Mouse (Mus musculus): ENCODE measurements at regions not wholly inside any gene's neighbourhood (a gene's known extent, or its start where the extent isn't known, plus 50 kb on each side); places are given as distances from the start of the nearest gene placed in this dataset.

DNA sequence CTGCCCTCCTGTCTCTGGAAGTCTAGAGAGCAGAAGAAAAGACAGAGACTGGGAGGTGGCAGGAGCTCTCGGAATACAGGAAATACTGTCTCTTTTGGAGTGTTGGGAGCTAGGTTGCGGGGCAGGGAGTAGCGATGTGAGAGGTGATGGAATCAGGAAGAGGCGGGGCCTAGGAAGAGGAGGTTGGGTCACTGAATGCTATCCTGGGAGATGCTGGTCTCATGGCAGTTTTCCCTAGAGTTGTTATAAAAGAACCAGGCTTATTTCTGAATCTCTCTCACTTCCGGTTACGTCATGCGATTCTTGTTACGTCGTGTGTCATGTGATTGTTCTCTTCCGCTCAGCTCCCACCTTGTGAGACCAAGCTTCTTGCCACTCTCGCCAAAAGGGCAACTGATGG lies 58.9 kb upstream of the Ralgapa2 start:
- TF ChIP-seq CTCF (IDR thresholded peaks at IDR 0.05; ENCODE audit: low read depth) (no peak), EP300 (optimal IDR thresholded peaks at IDR 0.05) (no peak)
